Mouse (Mus musculus): Measurements from ENCODE around the gene Gm4744. TPM values are rescaled to one million over a fixed set of nuclear protein-coding genes. Genes with fewer than 3 reads are reported as not detected.

The Gm4744 gene
- polyA plus RNA-seq (2021; fragmentation: Nextera tagmentation), result not detected in 2 replicates
- long read RNA-seq, experiment 1, result 0 reads
- long read RNA-seq, experiment 2, result 0 reads

GRCm38 (mm10) chr6:40951770-40952169 is at the start of gene Gm4744:
Gene Gm4744, minus strand, starts transcription at chr6:40951870.

GRCm38 (mm10) chr6:40999379-40999778 is 47.7 kb upstream of the Gm4744 start, which contains the start of gene Gm2663:
Gene Gm2663, minus strand, starts transcription at chr6:40999479.

GRCm38 (mm10) chr6:40964454-40964853 is 12.8 kb upstream of the Gm4744 start, which contains the start of gene 1810009J06Rik:
Gene 1810009J06Rik, plus strand, starts transcription at chr6:40964754.

DNA sequence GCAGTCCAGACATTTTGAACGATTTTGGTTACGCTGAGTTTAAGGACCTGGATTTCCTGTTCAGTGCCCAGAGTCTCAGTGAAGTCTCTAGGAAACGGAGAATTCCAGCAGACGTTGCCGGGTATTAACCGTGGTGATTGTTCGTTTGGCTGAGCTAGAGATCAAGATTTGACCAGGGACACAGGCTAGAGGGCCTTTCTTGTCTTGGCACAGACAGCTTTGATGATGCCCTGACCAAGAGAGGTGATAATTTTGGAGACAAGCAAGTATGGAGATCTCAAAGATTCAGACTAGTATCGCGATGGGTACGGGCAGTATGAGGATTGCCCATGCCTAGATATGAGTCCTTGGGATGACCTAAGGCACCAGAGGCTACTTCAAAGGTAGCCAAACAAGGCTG is 11.2 kb downstream of the Gm4744 start, which contains the start of gene 1700074P13Rik:
Gene 1700074P13Rik, minus strand, starts transcription at position 101 of the 400 bp plus-strand sequence.

GRCm38 (mm10) chr6:40900287-40900686 is 51.4 kb downstream of the Gm4744 start, which contains the start of gene Prss58:
Gene Prss58, minus strand, starts transcription at chr6:40900387.

Other genes with a start within 250 kb of the Gm4744 start
- gene Moxd2, start 64.4 kb downstream of the Gm4744 start, polyA plus RNA-seq (2021; fragmentation: Nextera tagmentation), result not detected in 2 replicates
- gene Prss58, start 51.5 kb downstream of the Gm4744 start, polyA plus RNA-seq (2021; fragmentation: Nextera tagmentation), result not detected in 2 replicates
- gene 1700074P13Rik, start 11.3 kb downstream of the Gm4744 start, polyA plus RNA-seq (2021; fragmentation: Nextera tagmentation), result not detected in 2 replicates
- not detected in 2 replicates for gene 1810009J06Rik, start 12.9 kb upstream of the Gm4744 start, polyA plus RNA-seq (2021; fragmentation: Nextera tagmentation)
- gene Gm2663, start 47.6 kb upstream of the Gm4744 start, polyA plus RNA-seq (2021; fragmentation: Nextera tagmentation), result not detected in 2 replicates
- gene 2210010C04Rik, start 83.6 kb upstream of the Gm4744 start, polyA plus RNA-seq (2021; fragmentation: Nextera tagmentation), result not detected in 2 replicates

All from layer of hippocampus, adult 6 months (tissue).